8 mouse cellular contexts compared by ENCODE assay signal in genomic region chr4:99193810-99194582, GRCm38 (mm10). TPM values are rescaled to one million over a fixed set of nuclear protein-coding genes. Genes with fewer than 3 reads are reported as not detected.
DNase-seq lines count a peak whose midpoint lies in the region; ATAC-seq and TF ChIP-seq lines count a peak whose summit lies in the region.

Gene Atg4c, plus strand, starts transcription at chr4:99193934.

- peak; percentile 98 for ATAC-seq in forebrain, embryonic 16.5 days
- ATAC-seq in neural tube, embryonic 14.5 days (ENCODE audit: low read depth) = peak; percentile 98

- peak; percentile 7 to 10; a peak in 1 of 4 replicates for TF ChIP-seq EP300 in MEL (IDR thresholded peaks at IDR 0.05; ENCODE audit: low read depth in 1 of 2, low read length in 2 of 2)

- H3K27me3 ChIP-seq in MEL (ENCODE audit: control insufficient read depth in 1 of 2, insufficient read depth in 2 of 2, low read length in 2 of 2) = no peaks in the 10 kb centered on the region
- no peaks in the 10 kb centered on the region for H3K27me3 ChIP-seq in forebrain, embryonic 16.5 days (replicated peaks; ENCODE audit: control insufficient read depth, insufficient read depth, low read length)
- H3K27me3 ChIP-seq in neural tube, embryonic 14.5 days (ENCODE audit: control insufficient read depth, insufficient read depth, low read length) = no peaks in the 10 kb centered on the region
- no peaks in the 10 kb centered on the region for H3K27me3 ChIP-seq in testis, adult 2 months (ENCODE audit: control insufficient read depth, insufficient read depth, low read length)

- peaks cover 0 to 22% of the 10 kb centered on the region in 2 experiments; a peak in 2 of 4 replicates for H3K36me3 ChIP-seq in MEL (ENCODE audit: control insufficient read depth in 1 of 2, insufficient read depth in 2 of 2, low read length in 2 of 2)
- H3K36me3 ChIP-seq in forebrain, embryonic 16.5 days (ENCODE audit: control insufficient read depth, insufficient read depth) = no peaks in the 10 kb centered on the region
- H3K36me3 ChIP-seq in neural tube, embryonic 14.5 days (ENCODE audit: control insufficient read depth, insufficient read depth, low read length) = no peaks in the 10 kb centered on the region
- H3K36me3 ChIP-seq in testis, adult 2 months (ENCODE audit: control insufficient read depth, insufficient read depth, low read length) = no peaks in the 10 kb centered on the region

- under 1% methylated on average over 50 of the region's 50 CpGs for WGBS in forebrain, embryonic 16.5 days
- WGBS in neural tube, embryonic 14.5 days = under 1% methylated on average over 49 of the region's 50 CpGs

- DNase-seq in MEL (ENCODE audit: low read depth, low spot score) = peak; percentile 91
- DNase-seq in cerebellum, adult 18-20 months = peak; percentile 78 to 93
- DNase-seq in heart, postnatal 25 days (ENCODE audit: low spot score) = peak; percentile 67
- DNase-seq in layer of hippocampus, adult 18-20 months (ENCODE audit: low spot score in 2 of 2) = peak; percentile 80 to 92
- DNase-seq in lung, adult 18-20 months = peak; percentile 75 to 78

- no peaks in the 10 kb centered on the region for H3K9me3 ChIP-seq in MEL (replicated peaks; ENCODE audit: insufficient read depth, low read length)
- H3K9me3 ChIP-seq in forebrain, embryonic 16.5 days (ENCODE audit: control insufficient read depth, low read length) = no peaks in the 10 kb centered on the region
- no peaks in the 10 kb centered on the region for H3K9me3 ChIP-seq in neural tube, embryonic 14.5 days (ENCODE audit: control insufficient read depth, low read length)

- no peak for TF ChIP-seq CTCF in MEL (IDR thresholded peaks at IDR 0.05 in 2 of 3, conservative IDR thresholded peaks at IDR 0.05 in 1 of 3; ENCODE audit: control insufficient read depth in 1 of 3, insufficient read depth in 1 of 3, low read depth in 2 of 3, low read length in 3 of 3, poor library complexity in 1 of 3, severe bottlenecking in 1 of 3)
- no peak for TF ChIP-seq CTCF in testis, adult 2 months (IDR thresholded peaks at IDR 0.05; ENCODE audit: control insufficient read depth, insufficient read depth, insufficient replicate concordance, low read depth, low read length)

- H3K79me2 ChIP-seq in MEL (ENCODE audit: control insufficient read depth, insufficient read depth, low read length, poor library complexity) = no peaks in the 10 kb centered on the region; the same call in 1 of the 2 replicates

- peak within 1 kb of the TSS; percentile 82 to 86 for H3K4me3 ChIP-seq in MEL (ENCODE audit: control insufficient read depth in 1 of 2, insufficient read depth in 1 of 2, low read depth in 2 of 2, low read length in 2 of 2)
- peak within 1 kb of the TSS; percentile 64 for H3K4me3 ChIP-seq in forebrain, embryonic 16.5 days (replicated peaks; ENCODE audit: low read length)
- H3K4me3 ChIP-seq in neural tube, embryonic 14.5 days (ENCODE audit: low read depth, low read length) = peak within 1 kb of the TSS; percentile 69
- peak within 1 kb of the TSS; percentile 91 for H3K4me3 ChIP-seq in testis, adult 2 months (ENCODE audit: control insufficient read depth, low read depth, low read length)

- peak within 1 kb of the TSS; percentile 83 for H3K9ac ChIP-seq in MEL (ENCODE audit: control insufficient read depth, low read depth, low read length, poor library complexity, severe bottlenecking)
- peak within 1 kb of the TSS; percentile 67 for H3K9ac ChIP-seq in forebrain, embryonic 16.5 days (replicated peaks; ENCODE audit: low read depth, low read length)
- peak within 1 kb of the TSS; percentile 83 for H3K9ac ChIP-seq in neural tube, embryonic 14.5 days (replicated peaks; ENCODE audit: low read depth, low read length)

- peak within 1 kb of the TSS; percentile 79 for H3K4me2 ChIP-seq in forebrain, embryonic 16.5 days (ENCODE audit: low read length)
- H3K4me2 ChIP-seq in neural tube, embryonic 14.5 days (ENCODE audit: low read depth, low read length) = peak within 1 kb of the TSS; percentile 56

- peak; percentile 75 for TF ChIP-seq POLR2A in MEL (IDR thresholded peaks at IDR 0.05; ENCODE audit: control insufficient read depth in 1 of 2, insufficient read depth in 1 of 2, low read depth in 1 of 2, low read length in 2 of 2, poor library complexity in 1 of 2)
- peak; percentile 81 for TF ChIP-seq POLR2A in testis, adult 2 months (IDR thresholded peaks at IDR 0.05; ENCODE audit: control insufficient read depth, low read depth, low read length)

- peak within 1 kb of the TSS; percentile 77 for H3K27ac ChIP-seq in MEL (ENCODE audit: control insufficient read depth, low read depth, low read length)
- H3K27ac ChIP-seq in forebrain, embryonic 16.5 days (ENCODE audit: low read length) = peak within 1 kb of the TSS; percentile 88
- peak within 1 kb of the TSS; percentile 93 for H3K27ac ChIP-seq in neural tube, embryonic 14.5 days (ENCODE audit: low read depth, low read length)
- H3K27ac ChIP-seq in testis, adult 2 months (ENCODE audit: control insufficient read depth, insufficient read depth, low read depth, low read length) = peak within 1 kb of the TSS; percentile 84

- TF ChIP-seq RAD21 in MEL (IDR thresholded peaks at IDR 0.05; ENCODE audit: low read depth, low read length) = no peak

- intact Hi-C loops in heart, postnatal 25 days (cut with DNase I) = loop anchor here (5.0 kb wide), 2 partner anchors 72 to 272 kb away; partner anchors contain the start of genes Dock7 and Usp1

- peaks cover 3 to 10% of the 10 kb centered on the region in 2 experiments for H3K4me1 ChIP-seq in MEL (ENCODE audit: control insufficient read depth in 1 of 2, insufficient read depth in 2 of 2, low read length in 2 of 2)
- H3K4me1 ChIP-seq in forebrain, embryonic 16.5 days (replicated peaks; ENCODE audit: control insufficient read depth, insufficient read depth, low read length) = peaks cover 8% of the 10 kb centered on the region; the same call in 1 of the 2 replicates
- 0 out of 2 replicates have a peak, but pooled peaks cover 10% of the 10 kb centered on the region for H3K4me1 ChIP-seq in neural tube, embryonic 14.5 days (ENCODE audit: control insufficient read depth, insufficient read depth, low read length)
- H3K4me1 ChIP-seq in testis, adult 2 months (ENCODE audit: control insufficient read depth, insufficient read depth, low read length) = no peaks in the 10 kb centered on the region

TF ChIP-seq in MEL, 35 proteins besides CTCF, POLR2A, EP300 and RAD21 (continues in another document):
- no peak for TF ChIP-seq CHD1 (IDR thresholded peaks at IDR 0.05; ENCODE audit: low read depth, low read length)
- no peak for TF ChIP-seq CHD2 (IDR thresholded peaks at IDR 0.05; ENCODE audit: low read length)
- TF ChIP-seq MXI1 (IDR thresholded peaks at IDR 0.05; ENCODE audit: low read depth, low read length) = peak; percentile 69
- no peak for TF ChIP-seq MAFK (IDR thresholded peaks at IDR 0.05; ENCODE audit: borderline replicate concordance, low read depth, low read length)
- TF ChIP-seq POLR2AphosphoS5 (IDR thresholded peaks at IDR 0.05; ENCODE audit: borderline replicate concordance, low read depth, low read length) = no peak
- peak; percentile 59; the same call in 1 of the 2 replicates for TF ChIP-seq MAZ (IDR thresholded peaks at IDR 0.05; ENCODE audit: low read depth, low read length)
- no peak for TF ChIP-seq JUND (IDR thresholded peaks at IDR 0.05; ENCODE audit: low read depth, low read length)
- no peak for TF ChIP-seq MYB (IDR thresholded peaks at IDR 0.05; ENCODE audit: low read depth, low read length)
- peak; percentile 60; the same call in 1 of the 2 replicates for TF ChIP-seq ZMIZ1 (IDR thresholded peaks at IDR 0.05; ENCODE audit: low read depth, low read length)
- no peak for TF ChIP-seq USF2 (IDR thresholded peaks at IDR 0.05; ENCODE audit: borderline replicate concordance in 1 of 2, insufficient read depth in 1 of 2, low read depth in 1 of 2, low read length in 2 of 2)
- TF ChIP-seq GATA1 (IDR thresholded peaks at IDR 0.05; ENCODE audit: low read depth, low read length) = no peak
- peak; percentile 65; the same call in 1 of the 2 replicates for TF ChIP-seq MYC (IDR thresholded peaks at IDR 0.05; ENCODE audit: low read depth, low read length)
- TF ChIP-seq HCFC1 (IDR thresholded peaks at IDR 0.05; ENCODE audit: low read depth, low read length) = peak; percentile 91
- no peak for TF ChIP-seq TAL1 (IDR thresholded peaks at IDR 0.05; ENCODE audit: low read length)
- TF ChIP-seq POLR2AphosphoS2 (IDR thresholded peaks at IDR 0.05; ENCODE audit: low read length) = 0 out of 2 replicates have a peak, but pooled peaks have one; percentile 17
- peak; percentile 52; the same call in 1 of the 2 replicates for TF ChIP-seq KAT2A (conservative IDR thresholded peaks at IDR 0.05; ENCODE audit: low read depth, low read length)
- TF ChIP-seq ZNF384 (IDR thresholded peaks at IDR 0.05; ENCODE audit: low read depth, low read length) = no peak
- TF ChIP-seq MEF2A (IDR thresholded peaks at IDR 0.05; ENCODE audit: extremely low read depth, insufficient replicate concordance, low read depth, low read length, poor library complexity, severe bottlenecking) = no peak
- TF ChIP-seq USF1 (IDR thresholded peaks at IDR 0.05; ENCODE audit: low read depth, low read length) = peak; percentile 26; the same call in 1 of the 2 replicates
- TF ChIP-seq TBP (IDR thresholded peaks at IDR 0.05; ENCODE audit: low read depth, low read length) = peak; percentile 54
- TF ChIP-seq ELF1 (IDR thresholded peaks at IDR 0.05; ENCODE audit: low read depth, low read length) = peak; percentile 70
- TF ChIP-seq GABPA (IDR thresholded peaks at IDR 0.05; ENCODE audit: low read depth, low read length) = no peak
- peak; percentile 22; the same call in 1 of the 2 replicates for TF ChIP-seq E2F4 (IDR thresholded peaks at IDR 0.05; ENCODE audit: borderline replicate concordance, low read depth, low read length)
- TF ChIP-seq ZC3H11A (IDR thresholded peaks at IDR 0.05; ENCODE audit: low read depth, low read length) = no peak
- TF ChIP-seq RCOR1 (IDR thresholded peaks at IDR 0.05; ENCODE audit: low read depth, low read length) = no peak
- TF ChIP-seq SIN3A (IDR thresholded peaks at IDR 0.05; ENCODE audit: low read length) = peak; percentile 73
- no peak for TF ChIP-seq NRF1 (IDR thresholded peaks at IDR 0.05; ENCODE audit: insufficient read depth, low read depth, low read length, poor library complexity, severe bottlenecking)

RNA-seq across cellular contexts. Expression of gene Atg4c, which starts in this region (rescaled TPM):
- total RNA-seq in MEL (2012; rRNA removed) = 1.2 and 1.9 TPM in 2 replicates
- polyA plus RNA-seq in MEL (2012; ENCODE audit: insufficient read depth in 1 of 2, insufficient read length in 2 of 2, low read depth in 1 of 2, low replicate concordance in 2 of 2, missing spikeins in 1 of 2) = 1 to 10 TPM in 1 of 2 experiments, not detected in 1; 2.3 TPM
- polyA plus RNA-seq in forebrain, embryonic 16.5 days (2015; fragmentation: Nextera tagmentation; extraction: Ambion mirVana) = 21.3 and 22.0 TPM in 2 replicates
- total RNA-seq in heart, postnatal 25 days (2021) = 1 to 10 TPM; 3.7 to 4.7 TPM
- 10 to 100 TPM; 38.1 to 39.3 TPM for total RNA-seq in layer of hippocampus, adult 18-20 months (2021)
- polyA plus RNA-seq in neural tube, embryonic 14.5 days (2014; fragmentation: Nextera tagmentation; extraction: Ambion mirVana) = 20.1 and 21.7 TPM in 2 replicates
- polyA plus RNA-seq in testis, adult 2 months (2012; rRNA removed) = 9.2 and 10.9 TPM in 2 replicates

Comparison
In these comparisons a context has a peak if more than half of its experiments do, and no peak if none do; other contexts are left out.
1. Peak in every context shown above with its lines: DNase-seq, ATAC-seq, H3K4me3 ChIP-seq and H3K27ac ChIP-seq.
2. RNA of gene Atg4c (total RNA-seq): 38.1 to 39.3 TPM in layer of hippocampus, adult 18-20 months; 3.7 to 4.7 TPM in heart, postnatal 25 days and 1.2 to 1.9 TPM in MEL; every median in the first group is over 4 times any median in the second.